Mouse (Mus musculus): ENCODE measurements at regions not wholly inside any gene's neighbourhood (a gene's known extent, or its start where the extent isn't known, plus 50 kb on each side); places are given as distances from the start of the nearest gene placed in this dataset.

GRCm38 (mm10) chr13:90799641-90800040 lies 105.5 kb downstream of the Atp6ap1l start:
- no peak for TF ChIP-seq POLR2A (IDR thresholded peaks at IDR 0.05; ENCODE audit: low read depth, low read length)
- no peak for TF ChIP-seq CTCF (conservative IDR thresholded peaks at IDR 0.05; ENCODE audit: insufficient read depth, insufficient read length, low read depth, low read length)

Measured in kidney, adult 2 months (tissue).